In genomic region chr11:54088253-54088946, GRCm38 (mm10) we compare ENCODE assay signal across 11 mouse cellular contexts. TPM values are rescaled to one million over a fixed set of nuclear protein-coding genes. Genes with fewer than 3 reads are reported as not detected.
DNase-seq lines count a peak whose midpoint lies in the region; ATAC-seq and TF ChIP-seq lines count a peak whose summit lies in the region.
"Had no signal": no experiment of that assay in that cellular context is flagged by ENCODE, and none has a peak within 500 bp of the region (broad histone marks: within the 10 kb centered on the region; RNA-seq: fewer than 3 reads in every experiment).

No protein-coding gene starts in this region.

- H3K36me3 ChIP-seq in intestine, embryonic 16.5 days (ENCODE audit: control insufficient read depth, insufficient read depth, low read length), result no peaks in the 10 kb centered on the region
- H3K36me3 ChIP-seq in intestine, postnatal 0 days (ENCODE audit: control insufficient read depth, insufficient read depth), result no peaks in the 10 kb centered on the region
- H3K36me3 ChIP-seq in macrophage (ENCODE audit: inconsistent target), result no peaks in the 10 kb centered on the region
- H3K36me3 ChIP-seq: heart, embryonic 12.5 days; liver, embryonic 15.5 days had no signal

- no peak for TF ChIP-seq CTCF in intestine, postnatal 0 days (IDR thresholded peaks at IDR 0.05; ENCODE audit: low read depth)

- no peak overlapping the region for H3K4me2 ChIP-seq in intestine, embryonic 16.5 days (ENCODE audit: low read depth, low read length)
- no peak overlapping the region for H3K4me2 ChIP-seq in intestine, postnatal 0 days (replicated peaks; ENCODE audit: low read depth)
- H3K4me2 ChIP-seq: heart, embryonic 12.5 days; liver, embryonic 15.5 days had no signal

- intact Hi-C loops in gastrocnemius, postnatal 14 days (cut with DNase I; ENCODE audit: low total_unique reads), result loop anchor here (5.0 kb wide), 1 partner anchor 86 kb away; no protein-coding TSS in a partner anchor

- H3K79me2 ChIP-seq in macrophage (ENCODE audit: inconsistent target), result no peaks in the 10 kb centered on the region

- no peaks in the 10 kb centered on the region for H3K27me3 ChIP-seq in intestine, embryonic 16.5 days (replicated peaks; ENCODE audit: control insufficient read depth, insufficient read depth, low read length)
- H3K27me3 ChIP-seq in intestine, postnatal 0 days (replicated peaks; ENCODE audit: control insufficient read depth, insufficient read depth, low read length), result no peaks in the 10 kb centered on the region

- H3K9ac ChIP-seq in intestine, embryonic 16.5 days (ENCODE audit: low read depth, low read length), result no peak overlapping the region
- no peak overlapping the region for H3K9ac ChIP-seq in intestine, postnatal 0 days (ENCODE audit: low read depth, low read length)
- H3K9ac ChIP-seq: heart, embryonic 12.5 days; liver, embryonic 15.5 days had no signal

- DNase-seq in A20 (ENCODE audit: low read depth, low spot score), result peak; percentile 6
- peak; percentile 76 for DNase-seq in MEL-GATA-1-ER (ENCODE audit: extremely low read depth, low read depth)
- DNase-seq in gastrocnemius, postnatal 14 days, result no peak
- DNase-seq in retina, embryonic 14.5 days (ENCODE audit: low spot score), result no peak

- no peaks in the 10 kb centered on the region for H3K9me3 ChIP-seq in intestine, embryonic 16.5 days (ENCODE audit: control insufficient read depth, low read length)
- no peaks in the 10 kb centered on the region for H3K9me3 ChIP-seq in intestine, postnatal 0 days (ENCODE audit: control insufficient read depth)
- H3K9me3 ChIP-seq: heart, embryonic 12.5 days; liver, embryonic 15.5 days had no signal

- 75% methylated on average over 7 of the region's 7 CpGs for WGBS in intestine, embryonic 16.5 days
- WGBS in intestine, postnatal 0 days, result 72% methylated on average over 7 of the region's 7 CpGs
- WGBS in macrophage (ENCODE audit: missing documents), result 21% methylated on average over 7 of the region's 7 CpGs

- 0 out of 2 replicates have a peak, but pooled peaks cover 3% of the 10 kb centered on the region for H3K4me1 ChIP-seq in intestine, embryonic 16.5 days (ENCODE audit: control insufficient read depth, insufficient read depth, low read length)
- no peaks in the 10 kb centered on the region for H3K4me1 ChIP-seq in intestine, postnatal 0 days (replicated peaks; ENCODE audit: control insufficient read depth, insufficient read depth, low read length)

- H3K27ac ChIP-seq in intestine, embryonic 16.5 days (ENCODE audit: low read length), result no peak overlapping the region
- no peak overlapping the region for H3K27ac ChIP-seq in intestine, postnatal 0 days (ENCODE audit: low read depth, low read length)
- H3K27ac ChIP-seq in macrophage, result peak overlapping the region; percentile 98
- H3K27ac ChIP-seq: liver, embryonic 15.5 days had no signal

- H3K4me3 ChIP-seq in intestine, embryonic 16.5 days (ENCODE audit: low read length), result no peak overlapping the region
- no peak overlapping the region for H3K4me3 ChIP-seq in intestine, postnatal 0 days (ENCODE audit: low read depth, low read length)
- peak overlapping the region; percentile 14; the same call in 1 of the 2 replicates for H3K4me3 ChIP-seq in macrophage (ENCODE audit: inconsistent target)
- H3K4me3 ChIP-seq: gastrocnemius, adult 2 months; heart, embryonic 12.5 days; liver, embryonic 15.5 days had no signal

- peak; percentile 51 for ATAC-seq in intestine, embryonic 16.5 days
- ATAC-seq in intestine, postnatal 0 days, result no peak

RNA-seq across cellular contexts. Expression of gene P4ha2, which starts 11.5 kb away (rescaled TPM):
- 43.7 and 46.2 TPM in 2 replicates for polyA plus RNA-seq in intestine, embryonic 16.5 days (2015; fragmentation: Nextera tagmentation; extraction: Ambion mirVana)
- polyA plus RNA-seq in intestine, postnatal 0 days (2015; fragmentation: Nextera tagmentation; extraction: Ambion mirVana), result 6.9 and 8.3 TPM in 2 replicates
- 10 to 100 TPM in 12 of 26 experiments, 1 to 10 TPM in 14; 1.3 to 33.9 (median 9.6) TPM for total RNA-seq in macrophage (2018; cell fraction: chromatin; rRNA removed)
- total RNA-seq in macrophage (2018; cell fraction: cytosol; rRNA removed), result 10 to 100 TPM in 2 of 26 experiments, 1 to 10 TPM in 24; 2.6 to 10.9 (median 5.4) TPM
- total RNA-seq in macrophage (2018; cell fraction: nucleus; rRNA removed), result 10 to 100 TPM in 10 of 26 experiments, 1 to 10 TPM in 16; 4.3 to 32.0 (median 8.7) TPM
- polyA plus RNA-seq in macrophage (2018), result 8.3 to 15.6 TPM (median 11.6 TPM) in 3 replicates
- 10 to 100 TPM; 19.9 to 21.2 TPM for total RNA-seq in gastrocnemius, postnatal 14 days (2021)
- total RNA-seq: neutrophil, adult 5-6 weeks had no signal

RNA-seq across cellular contexts. Expression of gene Pdlim4, which starts 19.6 kb away (rescaled TPM):
- 35.7 and 37.8 TPM in 2 replicates for polyA plus RNA-seq in intestine, embryonic 16.5 days (2015; fragmentation: Nextera tagmentation; extraction: Ambion mirVana)
- polyA plus RNA-seq in intestine, postnatal 0 days (2015; fragmentation: Nextera tagmentation; extraction: Ambion mirVana), result 21.0 and 22.6 TPM in 2 replicates
- total RNA-seq in macrophage (2018; cell fraction: chromatin; rRNA removed), result 10 to 100 TPM; 13.2 to 89.9 (median 45.3) TPM
- 10 to 100 TPM; 32.2 to 67.7 (median 41.7) TPM for total RNA-seq in macrophage (2018; cell fraction: cytosol; rRNA removed)
- 10 to 100 TPM; 15.0 to 75.9 (median 36.0) TPM for total RNA-seq in macrophage (2018; cell fraction: nucleus; rRNA removed)
- 33.9 to 78.0 TPM (median 67.8 TPM) in 3 replicates for polyA plus RNA-seq in macrophage (2018)
- 10 to 100 TPM; 15.6 to 18.8 TPM for total RNA-seq in gastrocnemius, postnatal 14 days (2021)

Comparison
In these comparisons a context has a peak if more than half of its experiments do, and no peak if none do; other contexts are left out.
1. DNase-seq: peak in A20 (single experiment) and MEL-GATA-1-ER (single experiment); none in gastrocnemius, postnatal 14 days (single experiment) and retina, embryonic 14.5 days (single experiment).